Comparison of ENCODE assay signal across 27 mouse cellular contexts in the genomic region with DNA sequence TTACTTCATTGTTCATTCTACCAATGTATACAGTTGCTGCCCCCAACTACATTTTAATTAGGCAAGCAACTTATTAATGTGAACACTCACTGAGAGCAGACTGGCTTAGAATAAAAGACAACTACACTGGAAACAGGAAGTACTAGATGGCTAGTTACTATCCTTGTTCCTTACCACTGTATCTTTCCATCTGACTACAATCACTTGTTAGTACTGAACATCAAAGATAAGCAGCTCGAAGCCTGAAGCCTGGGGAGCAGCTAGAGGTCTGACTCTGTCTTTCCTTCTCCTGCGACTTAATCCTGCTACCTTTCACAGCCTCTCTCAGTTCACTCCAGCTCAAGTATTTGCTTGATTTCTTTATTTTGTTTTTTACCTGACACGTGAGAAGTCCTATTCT.
"Had no signal": no experiment of that assay in that cellular context is flagged by ENCODE, and none has a peak within 500 bp of the region (broad histone marks: within the 10 kb centered on the region; RNA-seq: fewer than 3 reads in every experiment).

No protein-coding gene starts in this region.

- H3K4me1 ChIP-seq: embryonic facial prominence, embryonic 10.5 days; embryonic facial prominence, embryonic 12.5 days; embryonic facial prominence, embryonic 13.5 days; embryonic facial prominence, embryonic 15.5 days; forebrain, embryonic 10.5 days; forebrain, embryonic 12.5 days; forebrain, embryonic 13.5 days; forebrain, embryonic 15.5 days; heart, embryonic 10.5 days had no signal

- H3K9ac ChIP-seq: embryonic facial prominence, embryonic 12.5 days; embryonic facial prominence, embryonic 13.5 days; embryonic facial prominence, embryonic 15.5 days; forebrain, embryonic 12.5 days; forebrain, embryonic 13.5 days; forebrain, embryonic 15.5 days had no signal

- DNase-seq: cerebellum, adult 9-10 months; cerebellum, adult 9-11 months; cerebellum, postnatal 10 days; cerebellum, postnatal 14 days; cerebellum, postnatal 25 days; cerebellum, postnatal 36 days; embryo, embryonic 11 days; gastrocnemius, adult 2 months; gastrocnemius, postnatal 10 days; gastrocnemius, postnatal 14 days; gastrocnemius, postnatal 25 days; gastrocnemius, postnatal 36 days; heart, adult 18-20 months; heart, adult 2 months had no signal

- H3K4me3 ChIP-seq: embryonic facial prominence, embryonic 10.5 days; embryonic facial prominence, embryonic 12.5 days; embryonic facial prominence, embryonic 13.5 days; embryonic facial prominence, embryonic 15.5 days; erythroblast, embryonic 14.5 days; forebrain, embryonic 10.5 days; forebrain, embryonic 12.5 days; forebrain, embryonic 13.5 days; forebrain, embryonic 15.5 days; gastrocnemius, adult 2 months; heart, adult 2 months; heart, embryonic 10.5 days had no signal

- H3K27ac ChIP-seq: embryonic facial prominence, embryonic 10.5 days; embryonic facial prominence, embryonic 12.5 days; embryonic facial prominence, embryonic 13.5 days; embryonic facial prominence, embryonic 15.5 days; forebrain, embryonic 10.5 days; forebrain, embryonic 12.5 days; forebrain, embryonic 13.5 days; forebrain, embryonic 15.5 days; gastrocnemius, adult 2 months; heart, adult 2 months; heart, embryonic 10.5 days had no signal

- ATAC-seq: forebrain, embryonic 13.5 days; forebrain, embryonic 14.5 days; forebrain, embryonic 15.5 days; forebrain, embryonic 16.5 days had no signal

- H3K9me3 ChIP-seq: embryonic facial prominence, embryonic 10.5 days; embryonic facial prominence, embryonic 12.5 days; embryonic facial prominence, embryonic 15.5 days; forebrain, embryonic 12.5 days; forebrain, embryonic 13.5 days; forebrain, embryonic 15.5 days; heart, embryonic 10.5 days had no signal

- H3K36me3 ChIP-seq: embryonic facial prominence, embryonic 10.5 days; embryonic facial prominence, embryonic 12.5 days; embryonic facial prominence, embryonic 13.5 days; embryonic facial prominence, embryonic 15.5 days; forebrain, embryonic 10.5 days; forebrain, embryonic 12.5 days; forebrain, embryonic 15.5 days; heart, embryonic 10.5 days had no signal

- H3K27me3 ChIP-seq: embryonic facial prominence, embryonic 12.5 days; embryonic facial prominence, embryonic 13.5 days; embryonic facial prominence, embryonic 15.5 days; forebrain, embryonic 12.5 days; forebrain, embryonic 13.5 days; forebrain, embryonic 15.5 days had no signal

- H3K4me2 ChIP-seq: embryonic facial prominence, embryonic 12.5 days; embryonic facial prominence, embryonic 13.5 days; embryonic facial prominence, embryonic 15.5 days; forebrain, embryonic 12.5 days; forebrain, embryonic 13.5 days; forebrain, embryonic 15.5 days; heart, embryonic 11.5 days had no signal
